16 mouse cellular contexts compared by ENCODE assay signal in genomic region chr9:61733540-61733939, GRCm38 (mm10).
DNase-seq lines count a peak whose midpoint lies in the region; ATAC-seq and TF ChIP-seq lines count a peak whose summit lies in the region.
"Had no signal": no experiment of that assay in that cellular context is flagged by ENCODE, and none has a peak within 500 bp of the region (broad histone marks: within the 10 kb centered on the region; RNA-seq: fewer than 3 reads in every experiment).

No protein-coding gene starts in this region.

- H3K4me2 ChIP-seq in intestine, postnatal 0 days (replicated peaks; ENCODE audit: low read depth): no peak overlapping the region
- H3K4me2 ChIP-seq: heart, embryonic 13.5 days had no signal

- TF ChIP-seq CTCF in intestine, postnatal 0 days (IDR thresholded peaks at IDR 0.05; ENCODE audit: low read depth): no peak

- peak; percentile 27 for DNase-seq in kidney, adult 9 months
- DNase-seq in kidney, postnatal 10 days: no peak
- DNase-seq in large intestine, adult 2 months (ENCODE audit: low read depth, low spot score): peak; percentile 22
- DNase-seq in yolk sac, embryonic 10.5 days (ENCODE audit: low spot score): peak; percentile 63
- DNase-seq in thymus, adult 18-20 months: no peak
- DNase-seq: adrenal gland, adult 2 months; adrenal gland, postnatal 25 days; cerebellum, adult 18-20 months; cerebellum, postnatal 10 days; gastrocnemius, postnatal 36 days; heart, adult 11 months; heart, postnatal 36 days had no signal

- H3K4me3 ChIP-seq in intestine, postnatal 0 days (ENCODE audit: low read depth, low read length): no peak overlapping the region
- H3K4me3 ChIP-seq: embryonic facial prominence, embryonic 10.5 days; heart, embryonic 13.5 days had no signal

- H3K9me3 ChIP-seq in intestine, postnatal 0 days (ENCODE audit: control insufficient read depth): no peaks in the 10 kb centered on the region

- H3K27me3 ChIP-seq in intestine, postnatal 0 days (replicated peaks; ENCODE audit: control insufficient read depth, insufficient read depth, low read length): no peaks in the 10 kb centered on the region

- ATAC-seq in intestine, postnatal 0 days: peak; percentile 66
- ATAC-seq: forebrain, embryonic 14.5 days had no signal

- 21% methylated on average over 2 of the region's 2 CpGs for WGBS in intestine, postnatal 0 days
- WGBS in large intestine, adult 2 months: 24% methylated on average over 2 of the region's 2 CpGs

- H3K4me1 ChIP-seq in intestine, postnatal 0 days (replicated peaks; ENCODE audit: control insufficient read depth, insufficient read depth, low read length): no peaks in the 10 kb centered on the region
- H3K4me1 ChIP-seq: embryonic facial prominence, embryonic 10.5 days; heart, embryonic 13.5 days had no signal

- no peaks in the 10 kb centered on the region for H3K36me3 ChIP-seq in intestine, postnatal 0 days (ENCODE audit: control insufficient read depth, insufficient read depth)
- H3K36me3 ChIP-seq: embryonic facial prominence, embryonic 10.5 days; heart, embryonic 13.5 days had no signal

- H3K27ac ChIP-seq in intestine, postnatal 0 days (ENCODE audit: low read depth, low read length): no peak overlapping the region
- H3K27ac ChIP-seq: embryonic facial prominence, embryonic 10.5 days; heart, embryonic 13.5 days had no signal

- H3K9ac ChIP-seq in intestine, postnatal 0 days (ENCODE audit: low read depth, low read length): no peak overlapping the region
- H3K9ac ChIP-seq: heart, embryonic 13.5 days had no signal

Comparison
In these comparisons a context has a peak if more than half of its experiments do, and no peak if none do; other contexts are left out.
1. DNase-seq: peak in kidney, adult 9 months (single experiment), large intestine, adult 2 months (single experiment) and yolk sac, embryonic 10.5 days (single experiment); none in kidney, postnatal 10 days (single experiment) and thymus, adult 18-20 months (0 of 2).